Mouse (Mus musculus) c-Kit-positive CD71-negative TER-119-negative erythroid progenitor cells, embryonic 14.5 days (primary cell): ENCODE measurements around the gene A630095E13Rik.
"Not testable (repeated sequence)": the region's sequence is repeated elsewhere in the genome, so short reads cannot be mapped to it uniquely, and the experiment has no call there.

Source experiments
- DNase-seq: peaks from one replicate; pipeline ENCODE4 v3.0.0-alpha.2; 2013; ENCODE audit warnings: low read depth

Gene A630095E13Rik

GRCm38 (mm10) chr9:36643276-36643675, at the start of gene A630095E13Rik:
Gene A630095E13Rik, minus strand, starts transcription at chr9:36643376.
- not testable (repeated sequence) for DNase-seq

DNA sequence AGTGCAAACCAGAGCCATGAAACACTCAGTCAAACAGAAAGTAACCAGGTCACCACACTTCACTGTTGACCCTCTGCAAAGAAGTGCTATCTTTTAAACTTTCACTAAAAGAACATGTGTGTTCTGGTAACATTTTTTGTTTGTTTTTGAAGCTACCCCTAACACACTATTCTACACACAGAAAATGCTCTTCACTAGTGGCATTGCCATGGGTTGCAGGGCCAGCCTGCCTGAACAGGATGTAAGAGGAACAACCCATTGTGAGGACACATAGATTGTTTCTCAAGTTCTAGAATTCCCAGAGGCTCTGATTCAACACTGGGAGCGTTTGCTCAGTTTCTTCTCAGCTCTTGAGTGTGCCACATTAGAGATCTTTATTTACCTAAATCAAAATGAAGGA, 49.7 kb upstream of the A630095E13Rik start, which contains the start of gene Acrv1:
Acrv1 (plus strand) TSS at position 301 of the 400 bp plus-strand sequence.
- no peak for DNase-seq

DNA sequence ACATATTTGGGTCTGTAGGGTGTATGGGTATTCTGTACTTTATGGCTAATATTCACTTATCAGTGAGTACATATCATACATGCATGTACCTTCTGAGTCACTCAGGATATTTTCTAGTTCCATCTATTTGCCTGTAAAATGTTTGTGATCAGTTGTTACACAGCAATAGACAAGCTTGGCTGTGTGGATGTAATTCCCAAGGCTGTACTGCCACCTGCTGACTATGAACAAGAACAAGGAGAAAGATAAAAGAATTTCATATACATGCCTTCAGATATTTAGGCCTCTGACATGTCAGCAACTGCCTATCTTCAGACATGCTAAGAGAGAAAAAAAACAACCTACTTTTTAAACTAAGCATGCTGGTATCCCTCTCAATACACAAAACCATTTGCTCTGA, 44.2 kb upstream of the A630095E13Rik start:
- no peak for DNase-seq

- no peak for DNase-seq
Observed at GRCm38 (mm10) chr9:36681424-36681823, 38.2 kb upstream of the A630095E13Rik start.
